Mouse (Mus musculus) heart, postnatal 36 days (tissue): ENCODE measurements at regions not wholly inside any gene's neighbourhood (a gene's known extent, or its start where the extent isn't known, plus 50 kb on each side); places are given as distances from the start of the nearest gene placed in this dataset.
A peak's percentile ranks its signal among the peaks of the same experiment; 100 is the strongest.

ENCODE experiments used
- DNase-seq, 2 experiments: peaks; one replicate each; pipeline ENCODE4 v3.0.0; 2021 to 2022
- intact Hi-C: fragments of 180-260 bp; cut with DNase I; formaldehyde crosslinking; loops from one replicate; pipeline ENCODE4 v1.15.1; 2025

- DNase-seq: no peak
- intact Hi-C loops: no loop called here
These were observed 96.6 kb upstream of the Sulf2 start for GRCm38 (mm10) chr2:166252107-166252506.

GRCm38 (mm10) chr2:166251421-166251820, 96.0 kb upstream of the Sulf2 start:
- DNase-seq: no peak
- intact Hi-C loops: no loop called here

- intact Hi-C loops: no loop called here
- peak in 1 of 2 experiments; percentile 34 for DNase-seq
These were observed 95.1 kb upstream of the Sulf2 start for GRCm38 (mm10) chr2:166250571-166250970.

DNA sequence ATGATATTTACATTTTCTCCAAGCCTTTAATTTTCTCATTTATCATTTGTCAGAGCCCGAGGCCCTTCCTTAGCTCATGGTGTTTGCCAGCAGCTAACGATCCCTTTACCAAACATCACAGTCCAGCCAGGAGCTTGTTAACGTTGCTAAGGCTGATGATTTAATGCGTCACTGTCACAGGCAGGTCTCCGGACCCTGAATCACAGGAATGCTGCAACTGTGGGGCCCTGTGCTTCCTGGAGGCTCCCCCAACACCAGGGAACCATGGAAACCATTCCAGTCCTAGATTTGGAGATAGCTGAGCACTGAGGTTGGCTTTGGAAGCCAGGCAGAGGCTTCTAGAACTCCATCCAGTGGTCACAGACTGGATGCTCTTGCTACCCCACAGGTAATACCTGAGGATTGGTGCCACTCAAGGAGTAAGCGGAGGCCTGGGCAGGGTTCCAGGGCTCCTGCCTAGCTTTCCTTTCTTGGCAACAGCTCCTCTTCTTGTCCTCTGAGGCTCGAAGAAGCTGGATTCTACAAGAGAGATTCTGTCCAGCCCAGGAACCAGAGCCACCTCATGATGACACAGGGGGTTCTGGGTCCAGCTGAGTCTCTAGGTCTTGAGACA, 94.0 kb upstream of the Sulf2 start:
- intact Hi-C loops: no loop called here
- no peak for DNase-seq

GRCm38 (mm10) chr2:166246401-166247189, 91.1 kb upstream of the Sulf2 start:
- intact Hi-C loops: no loop called here
- no peak for DNase-seq

DNA sequence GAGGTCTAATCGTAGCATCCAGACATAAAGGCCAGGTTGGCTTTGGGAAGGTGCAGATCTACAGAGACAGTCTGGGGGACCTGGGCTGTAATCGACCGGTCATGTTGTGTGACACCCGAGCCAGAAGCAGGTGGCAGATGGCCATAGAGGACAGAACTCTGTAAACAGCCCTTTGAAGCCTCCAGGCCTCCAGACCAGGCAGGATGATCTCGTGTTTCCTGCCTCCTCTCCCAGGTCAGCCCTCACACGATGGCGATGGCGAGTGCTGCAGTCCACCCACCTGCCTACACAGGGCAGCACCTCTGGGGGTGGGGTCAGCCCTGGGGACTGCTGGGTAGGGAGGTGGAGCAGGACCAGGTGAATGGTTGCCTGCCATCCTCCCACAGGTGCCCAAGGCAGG, 89.8 kb upstream of the Sulf2 start:
- intact Hi-C loops: no loop called here
- no peak for DNase-seq

GRCm38 (mm10) chr2:166242786-166243521, 87.5 kb upstream of the Sulf2 start:
- DNase-seq: no peak
- intact Hi-C loops: no loop called here

DNA sequence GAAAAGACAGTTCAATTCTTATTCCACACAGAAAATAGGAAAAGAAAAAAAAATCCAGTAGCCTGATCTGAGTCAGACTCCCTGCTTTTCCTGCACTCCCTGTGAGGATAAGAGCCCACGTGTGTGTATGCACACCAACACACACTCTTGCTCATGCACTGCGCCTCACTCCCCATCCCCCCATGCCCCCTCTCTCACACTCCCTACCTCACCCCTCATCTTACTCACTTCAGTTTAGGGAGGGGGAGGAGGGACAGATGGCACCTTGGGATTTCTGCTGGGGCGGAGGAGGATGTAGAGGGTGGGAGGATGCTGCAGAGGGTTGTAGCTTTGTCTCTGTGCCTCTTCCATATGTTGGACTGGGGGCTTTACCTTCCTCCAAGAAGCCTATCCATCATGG, 85.8 kb upstream of the Sulf2 start:
- DNase-seq: no peak
- intact Hi-C loops: no loop called here

DNA sequence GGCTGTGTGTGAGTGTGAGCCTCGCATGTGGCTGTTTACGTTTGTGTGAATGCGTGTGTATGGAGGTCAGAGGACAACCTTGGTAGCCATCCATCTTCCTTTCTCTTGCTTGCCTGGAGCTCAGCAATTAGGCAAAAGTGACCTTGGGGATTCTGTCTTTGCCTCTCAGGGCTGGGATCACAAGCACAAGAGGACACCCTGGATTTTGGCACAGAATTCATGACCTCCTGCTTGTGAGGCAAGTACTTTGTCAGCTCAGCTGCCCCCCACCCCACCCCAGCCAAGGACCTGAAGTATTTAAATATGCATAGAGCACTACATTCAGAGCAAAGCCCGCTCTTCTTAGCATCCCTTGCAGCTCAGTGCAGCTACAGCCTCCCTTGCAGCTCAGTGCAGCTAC, 84.6 kb upstream of the Sulf2 start:
- intact Hi-C loops: no loop called here

GRCm38 (mm10) chr2:166237554-166238269, 82.2 kb upstream of the Sulf2 start:
- intact Hi-C loops: no loop called here

More for the DNA sequence above, 84.6 kb upstream of the Sulf2 start:
- no peak for DNase-seq

GRCm38 (mm10) chr2:166236102-166236501, 80.6 kb upstream of the Sulf2 start:
- intact Hi-C loops: no loop called here
- DNase-seq: no peak

More at GRCm38 (mm10) chr2:166237554-166238269, 82.2 kb upstream of the Sulf2 start:
- DNase-seq: no peak

GRCm38 (mm10) chr2:166234579-166235212, 79.2 kb upstream of the Sulf2 start:
- peak; percentile 36 to 46 for DNase-seq
- intact Hi-C loops: no loop called here

GRCm38 (mm10) chr2:166233246-166233645, 77.8 kb upstream of the Sulf2 start:
- intact Hi-C loops: no loop called here
- no peak for DNase-seq

- intact Hi-C loops: no loop called here
- DNase-seq: no peak
These were observed 76.9 kb upstream of the Sulf2 start for GRCm38 (mm10) chr2:166232376-166232775.

GRCm38 (mm10) chr2:166230617-166231016, 75.2 kb upstream of the Sulf2 start:
- intact Hi-C loops: no loop called here
- no peak for DNase-seq

GRCm38 (mm10) chr2:166228356-166228755, 72.9 kb upstream of the Sulf2 start:
- intact Hi-C loops: no loop called here
- no peak for DNase-seq

DNA sequence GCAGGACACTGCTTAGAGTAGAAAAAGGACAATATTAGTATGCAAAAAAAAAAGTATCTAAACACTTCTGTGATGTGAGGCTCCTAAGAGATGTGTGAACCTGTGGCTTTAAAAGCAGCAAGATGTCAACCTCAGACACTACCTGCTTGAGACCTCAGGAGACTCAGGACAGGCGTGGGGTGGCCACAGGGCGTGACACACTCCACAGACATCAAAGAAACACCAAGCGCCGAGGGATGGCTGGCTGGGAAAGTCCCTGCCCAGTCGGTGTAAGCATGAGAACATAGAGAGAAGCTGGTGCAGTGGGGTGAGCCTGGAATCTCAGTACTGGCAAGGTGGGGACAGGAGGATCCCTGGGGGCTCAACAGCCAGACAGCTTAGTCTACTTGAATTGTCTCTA, 72.0 kb upstream of the Sulf2 start:
- intact Hi-C loops: no loop called here
- DNase-seq: no peak

DNA sequence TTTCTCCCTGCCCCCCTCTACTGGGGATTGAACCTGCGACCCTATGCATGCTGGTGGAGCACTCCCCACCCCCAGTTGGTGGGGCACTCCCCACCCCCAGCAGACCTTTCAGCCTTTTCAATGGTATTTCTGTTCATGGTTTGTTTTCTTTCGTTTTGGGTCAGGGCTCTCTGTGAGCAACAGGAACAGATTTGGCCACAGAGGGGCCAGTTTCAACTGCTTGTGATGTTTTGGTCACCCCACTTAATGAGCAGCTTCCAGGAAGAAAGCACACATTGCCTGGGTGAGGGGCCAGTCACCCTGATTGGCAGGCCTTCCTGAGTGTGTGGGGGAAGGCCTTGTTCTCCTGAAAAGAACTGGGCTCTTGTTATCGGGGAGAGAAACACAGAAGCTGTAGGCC, 71.5 kb upstream of the Sulf2 start:
- intact Hi-C loops: no loop called here
- DNase-seq: no peak

DNA sequence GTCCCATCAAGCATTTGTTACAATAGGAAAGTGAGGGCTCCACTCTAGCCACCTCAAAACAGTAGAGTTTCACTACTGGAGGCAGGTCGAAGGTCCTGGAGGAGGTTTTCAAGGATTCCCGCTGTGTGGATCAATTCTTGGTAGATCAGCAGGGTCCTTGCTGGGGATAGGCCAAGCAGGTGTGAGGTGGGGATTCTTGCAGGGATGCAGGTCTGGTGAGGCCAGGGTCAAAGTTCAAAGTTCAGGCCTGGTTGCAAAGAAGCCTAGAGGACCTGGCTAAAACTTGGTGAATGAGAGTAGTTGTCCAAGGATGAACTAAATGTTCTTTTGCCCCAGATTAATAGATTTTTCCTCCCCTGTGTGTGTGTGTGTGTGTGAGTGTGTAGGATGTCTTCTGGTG, 70.9 kb upstream of the Sulf2 start:
- intact Hi-C loops: no loop called here

DNA sequence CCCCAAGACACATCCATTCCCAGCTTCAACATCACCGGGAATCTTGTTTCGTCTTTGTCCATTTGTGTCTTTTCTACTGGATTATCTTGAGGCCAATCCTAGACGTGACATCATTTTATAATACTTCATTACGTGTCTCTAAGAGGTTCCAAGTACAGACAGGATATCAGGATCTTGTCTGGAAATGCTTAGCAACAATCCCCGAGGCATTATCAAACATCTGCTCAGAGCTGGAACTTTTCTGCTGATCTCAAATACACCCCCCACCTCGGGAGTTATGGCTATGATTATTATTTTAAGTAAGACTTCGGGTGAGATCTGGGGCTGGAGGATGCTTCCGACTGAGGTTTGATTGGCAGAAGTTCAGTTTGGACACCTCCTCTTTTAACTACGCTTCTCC, 69.9 kb upstream of the Sulf2 start:
- intact Hi-C loops: no loop called here
- no peak for DNase-seq

More for the DNA sequence above, 70.9 kb upstream of the Sulf2 start:
- DNase-seq: no peak

DNA sequence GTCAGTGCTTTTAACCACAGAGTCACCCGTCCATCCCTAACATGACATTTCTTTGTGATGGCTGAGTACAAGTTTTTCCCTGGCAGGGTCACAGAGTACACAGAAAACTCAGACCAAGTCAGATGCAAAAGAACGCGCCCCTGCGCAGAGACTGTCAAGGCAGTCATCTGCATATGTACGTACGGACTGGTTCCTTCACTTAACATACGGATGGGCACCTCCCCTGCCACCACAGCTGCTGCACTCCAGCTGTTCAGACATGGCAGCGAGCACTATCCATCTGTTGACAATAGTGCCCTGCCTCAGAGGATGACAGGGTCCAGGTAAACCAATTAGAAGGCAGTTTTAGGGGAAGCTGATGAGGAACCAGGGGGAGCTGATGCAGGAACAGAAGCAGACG, 63.3 kb upstream of the Sulf2 start:
- intact Hi-C loops: no loop called here
- no peak for DNase-seq
